Mouse (Mus musculus) myocyte (in vitro differentiated cells): Measurements from ENCODE around the gene Chmp2a.

Experiments
- CEBPB ChIP-seq: IDR thresholded peaks from 2 replicates; pipeline ENCODE4 v1.6.1; 2011; ENCODE audit warnings: mild to moderate bottlenecking, moderate library complexity; ENCODE audit not compliant: poor library complexity, insufficient read depth, severe bottlenecking
- E2F4 ChIP-seq: IDR thresholded peaks from one replicate; pipeline ENCODE4 v1.6.1; 2011; ENCODE audit warnings: mild to moderate bottlenecking, control low read depth, moderate library complexity; ENCODE audit not compliant: insufficient read depth
- MAX ChIP-seq: IDR thresholded peaks from one replicate; pipeline ENCODE4 v1.6.1; 2011; ENCODE audit warnings: low read depth, mild to moderate bottlenecking, control low read depth
- MYOD1 ChIP-seq, 3 experiments: IDR thresholded peaks; one replicate each; pipeline ENCODE4 v1.6.1; 2011; ENCODE audit warnings: control low read depth in 2 of 3, low read depth in 2 of 3, mild to moderate bottlenecking in 2 of 3, moderate library complexity in 1 of 3; ENCODE audit not compliant: insufficient read length in 2 of 3, control insufficient read depth in 1 of 3
- MYOG ChIP-seq, 3 experiments: IDR thresholded peaks; one replicate each; pipeline ENCODE4 v1.6.1; 2011; ENCODE audit warnings: control low read depth in 2 of 3, low read depth in 2 of 3, mild to moderate bottlenecking in 2 of 3; ENCODE audit not compliant: insufficient read length in 2 of 3, control insufficient read depth in 1 of 3, insufficient read depth in 1 of 3
- POLR2A ChIP-seq: IDR thresholded peaks from one replicate; pipeline ENCODE4 v1.6.1; 2011; ENCODE audit warnings: low read depth, mild to moderate bottlenecking, control low read depth, moderate library complexity; ENCODE audit not compliant: insufficient read length
- POLR2AphosphoS2 ChIP-seq: IDR thresholded peaks from one replicate; pipeline ENCODE4 v1.6.1; 2011; ENCODE audit warnings: low read depth, control low read depth; ENCODE audit not compliant: insufficient read length
- REST ChIP-seq: IDR thresholded peaks from one replicate; pipeline ENCODE4 v1.6.1; 2011; ENCODE audit warnings: mild to moderate bottlenecking, control low read depth, moderate library complexity; ENCODE audit not compliant: insufficient read depth, insufficient read length
- SRF ChIP-seq: IDR thresholded peaks from one replicate; pipeline ENCODE4 v1.6.1; 2011; ENCODE audit warnings: low read depth; ENCODE audit not compliant: control insufficient read depth, insufficient read length
- TCF12 ChIP-seq: IDR thresholded peaks from one replicate; pipeline ENCODE4 v1.6.1; 2011; ENCODE audit warnings: mild to moderate bottlenecking, control low read depth; ENCODE audit not compliant: poor library complexity, insufficient read depth, severe bottlenecking
- TCF3 ChIP-seq: IDR thresholded peaks from one replicate; pipeline ENCODE4 v1.6.1; 2011; ENCODE audit warnings: low read depth, control low read depth; ENCODE audit not compliant: insufficient read length
- USF1 ChIP-seq: IDR thresholded peaks from one replicate; pipeline ENCODE4 v1.6.1; 2011; ENCODE audit warnings: low read depth, mild to moderate bottlenecking, control low read depth, moderate library complexity

DNA sequence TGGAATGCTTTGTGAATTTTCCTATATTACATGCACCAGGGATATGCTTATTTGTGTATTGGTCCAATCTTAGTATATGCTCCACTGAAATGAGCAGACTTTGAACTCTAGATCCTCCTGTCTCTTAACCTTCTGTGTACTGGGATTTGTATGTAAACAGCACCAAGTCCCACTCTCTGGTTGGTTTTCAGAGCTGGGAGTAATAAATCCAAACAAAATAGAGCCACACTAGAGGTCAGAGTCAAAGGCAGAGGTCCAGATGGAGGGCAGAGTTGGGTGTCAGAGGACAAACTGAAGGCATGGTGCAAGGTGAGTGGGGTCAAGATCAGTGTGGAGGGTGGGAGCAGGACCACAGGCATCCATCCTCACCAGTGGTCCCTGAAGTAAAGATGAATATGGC, 38.7 kb downstream of the Chmp2a start:
- no peak for TF ChIP-seq POLR2A
- TF ChIP-seq MAX: no peak
- no peak for TF ChIP-seq USF1
- no peak for TF ChIP-seq TCF12
- TF ChIP-seq SRF: no peak
- TF ChIP-seq E2F4: no peak
- TF ChIP-seq MYOG (IDR thresholded peaks at IDR 0.05; ENCODE audit: control insufficient read depth in 1 of 3, insufficient read depth in 1 of 3, insufficient read length in 2 of 3, low read depth in 2 of 3): no peak
- no peak for TF ChIP-seq MYOD1 (IDR thresholded peaks at IDR 0.05; ENCODE audit: control insufficient read depth in 1 of 3, insufficient read length in 2 of 3, low read depth in 2 of 3)
- TF ChIP-seq CEBPB: no peak
- TF ChIP-seq REST: no peak
- TF ChIP-seq TCF3: no peak
- no peak for TF ChIP-seq POLR2AphosphoS2
